Mouse (Mus musculus) myocyte (in vitro differentiated cells): ENCODE results near the gene Ttll13. TPM values are rescaled to one million over a fixed set of nuclear protein-coding genes. Genes with fewer than 3 reads are reported as not detected.

Source experiments
- H3K27me3 ChIP-seq: one replicate; pipeline ENCODE4 v1.6.1; 2011; ENCODE audit not compliant: control insufficient read depth, insufficient read depth, insufficient read length
- H3K36me3 ChIP-seq: one replicate; pipeline ENCODE4 v1.6.1; 2011; ENCODE audit not compliant: control insufficient read depth, insufficient read depth
- H3K4me2 ChIP-seq: one replicate; pipeline ENCODE4 v1.6.1; 2011; ENCODE audit warnings: low read depth, control low read depth
- H3K4me3 ChIP-seq: one replicate; pipeline ENCODE4 v1.5.1; 2011; ENCODE audit warnings: mild to moderate bottlenecking, control low read depth, moderate library complexity
- H3K79me2 ChIP-seq: one replicate; pipeline ENCODE4 v1.6.1; 2011; ENCODE audit not compliant: control insufficient read depth, insufficient read depth
- H3ac ChIP-seq: one replicate; pipeline ENCODE4 v1.6.1; 2011; ENCODE audit not compliant: control insufficient read depth, insufficient read length
- CEBPB ChIP-seq: IDR thresholded peaks from 2 replicates; pipeline ENCODE4 v1.6.1; 2011; ENCODE audit warnings: mild to moderate bottlenecking, moderate library complexity; ENCODE audit not compliant: poor library complexity, insufficient read depth, severe bottlenecking
- E2F4 ChIP-seq: IDR thresholded peaks from one replicate; pipeline ENCODE4 v1.6.1; 2011; ENCODE audit warnings: mild to moderate bottlenecking, control low read depth, moderate library complexity; ENCODE audit not compliant: insufficient read depth
- MAX ChIP-seq: IDR thresholded peaks from one replicate; pipeline ENCODE4 v1.6.1; 2011; ENCODE audit warnings: low read depth, mild to moderate bottlenecking, control low read depth
- MYOD1 ChIP-seq, 3 experiments: IDR thresholded peaks; one replicate each; pipeline ENCODE4 v1.6.1; 2011; ENCODE audit warnings: control low read depth in 2 of 3, low read depth in 2 of 3, mild to moderate bottlenecking in 2 of 3, moderate library complexity in 1 of 3; ENCODE audit not compliant: insufficient read length in 2 of 3, control insufficient read depth in 1 of 3
- MYOG ChIP-seq, 3 experiments: IDR thresholded peaks; one replicate each; pipeline ENCODE4 v1.6.1; 2011; ENCODE audit warnings: control low read depth in 2 of 3, low read depth in 2 of 3, mild to moderate bottlenecking in 2 of 3; ENCODE audit not compliant: insufficient read length in 2 of 3, control insufficient read depth in 1 of 3, insufficient read depth in 1 of 3
- POLR2A ChIP-seq: IDR thresholded peaks from one replicate; pipeline ENCODE4 v1.6.1; 2011; ENCODE audit warnings: low read depth, mild to moderate bottlenecking, control low read depth, moderate library complexity; ENCODE audit not compliant: insufficient read length
- POLR2AphosphoS2 ChIP-seq: IDR thresholded peaks from one replicate; pipeline ENCODE4 v1.6.1; 2011; ENCODE audit warnings: low read depth, control low read depth; ENCODE audit not compliant: insufficient read length
- REST ChIP-seq: IDR thresholded peaks from one replicate; pipeline ENCODE4 v1.6.1; 2011; ENCODE audit warnings: mild to moderate bottlenecking, control low read depth, moderate library complexity; ENCODE audit not compliant: insufficient read depth, insufficient read length
- SRF ChIP-seq: IDR thresholded peaks from one replicate; pipeline ENCODE4 v1.6.1; 2011; ENCODE audit warnings: low read depth; ENCODE audit not compliant: control insufficient read depth, insufficient read length
- TCF12 ChIP-seq: IDR thresholded peaks from one replicate; pipeline ENCODE4 v1.6.1; 2011; ENCODE audit warnings: mild to moderate bottlenecking, control low read depth; ENCODE audit not compliant: poor library complexity, insufficient read depth, severe bottlenecking
- TCF3 ChIP-seq: IDR thresholded peaks from one replicate; pipeline ENCODE4 v1.6.1; 2011; ENCODE audit warnings: low read depth, control low read depth; ENCODE audit not compliant: insufficient read length
- USF1 ChIP-seq: IDR thresholded peaks from one replicate; pipeline ENCODE4 v1.6.1; 2011; ENCODE audit warnings: low read depth, mild to moderate bottlenecking, control low read depth, moderate library complexity
- polyA plus RNA-seq: library from polyadenylated mRNA; unstranded; fragments of >200 nt; fragmentation: generic; extraction: Trizol; gene quantifications from one replicate; pipeline ENCODE4 v1.2.1, GENCODE M21; 2012; ENCODE audit warnings: missing spikeins

The Ttll13 gene
- polyA plus RNA-seq, 1 experiment: 0.24 TPM

- Histone ChIP-seq H3K4me3 (no peak overlapping the region), H3K79me2 (no peaks in the 10 kb centered on the region), H3K27me3 (no peaks in the 10 kb centered on the region), H3K36me3 (peaks cover 45% of the 10 kb centered on the region), H3ac (no peak overlapping the region), H3K4me2 (no peak overlapping the region)
- TF ChIP-seq TCF3 (no peak), MYOD1 (IDR thresholded peaks at IDR 0.05; ENCODE audit: control insufficient read depth in 1 of 3, insufficient read length in 2 of 3, low read depth in 2 of 3) (no peak), E2F4 (no peak), POLR2A (no peak), CEBPB (no peak), POLR2AphosphoS2 (no peak), MAX (no peak)
Observed at GRCm38 (mm10) chr7:80281646-80282045, 35.5 kb downstream of the Ttll13 start.

GRCm38 (mm10) chr7:80283226-80283918 is 37.2 kb downstream of the Ttll13 start:
- Histone ChIP-seq H3K36me3 (peaks cover 31% of the 10 kb centered on the region), H3K4me2 (no peak overlapping the region)
- TF ChIP-seq MAX (no peak), REST (no peak), POLR2AphosphoS2 (no peak), TCF12 (no peak), SRF (no peak), MYOG (IDR thresholded peaks at IDR 0.05; ENCODE audit: control insufficient read depth in 1 of 3, insufficient read depth in 1 of 3, insufficient read length in 2 of 3, low read depth in 2 of 3) (no peak), CEBPB (no peak), USF1 (no peak), TCF3 (no peak), MYOD1 (IDR thresholded peaks at IDR 0.05; ENCODE audit: control insufficient read depth in 1 of 3, insufficient read length in 2 of 3, low read depth in 2 of 3) (no peak), E2F4 (no peak), POLR2A (no peak)

GRCm38 (mm10) chr7:80284391-80284790 is 38.2 kb downstream of the Ttll13 start:
- Histone ChIP-seq H3K4me2 (no peak overlapping the region), H3K79me2 (no peaks in the 10 kb centered on the region), H3K36me3 (peaks cover 30% of the 10 kb centered on the region), H3K4me3 (no peak overlapping the region), H3ac (no peak overlapping the region), H3K27me3 (no peaks in the 10 kb centered on the region)
- TF ChIP-seq SRF: no peak
- TF ChIP-seq POLR2AphosphoS2: no peak
- no peak for TF ChIP-seq USF1
- TF ChIP-seq REST: no peak
- TF ChIP-seq CEBPB: no peak
- no peak for TF ChIP-seq MAX
- no peak for TF ChIP-seq TCF3
- no peak for TF ChIP-seq MYOG (IDR thresholded peaks at IDR 0.05; ENCODE audit: control insufficient read depth in 1 of 3, insufficient read depth in 1 of 3, insufficient read length in 2 of 3, low read depth in 2 of 3)
- TF ChIP-seq MYOD1 (IDR thresholded peaks at IDR 0.05; ENCODE audit: control insufficient read depth in 1 of 3, insufficient read length in 2 of 3, low read depth in 2 of 3): no peak
- no peak for TF ChIP-seq E2F4
- TF ChIP-seq POLR2A: no peak
- no peak for TF ChIP-seq TCF12

More at GRCm38 (mm10) chr7:80283226-80283918, 37.2 kb downstream of the Ttll13 start:
- Histone ChIP-seq H3ac (no peak overlapping the region), H3K27me3 (no peaks in the 10 kb centered on the region), H3K4me3 (no peak overlapping the region), H3K79me2 (no peaks in the 10 kb centered on the region)

DNA sequence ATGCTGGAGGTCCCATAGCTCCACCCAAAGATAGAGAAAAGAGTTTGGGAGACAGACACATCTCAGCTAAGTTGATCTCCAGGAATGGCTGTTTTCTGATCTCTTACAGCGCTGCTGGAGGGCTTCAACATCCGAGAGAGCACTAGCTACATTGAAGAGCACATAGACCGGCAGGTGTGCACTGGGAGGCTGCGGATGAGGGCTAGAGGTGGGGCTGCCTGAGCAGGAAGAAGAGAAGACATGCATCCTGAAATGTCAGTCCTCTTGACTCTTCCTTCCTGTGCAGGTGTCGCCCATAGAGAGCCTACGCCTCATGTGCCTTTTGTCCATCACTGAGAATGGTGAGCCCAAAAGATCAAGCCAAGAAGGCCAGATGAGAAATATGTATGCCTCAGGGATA is 39.5 kb downstream of the Ttll13 start:
- Histone ChIP-seq H3K4me3 (no peak overlapping the region), H3K36me3 (peaks cover 30% of the 10 kb centered on the region), H3K79me2 (no peaks in the 10 kb centered on the region), H3K4me2 (no peak overlapping the region), H3ac (no peak overlapping the region), H3K27me3 (no peaks in the 10 kb centered on the region)
- TF ChIP-seq MAX: no peak
- no peak for TF ChIP-seq REST

- no peak overlapping the region for H3K4me3 ChIP-seq
- H3ac ChIP-seq: no peak overlapping the region
- H3K79me2 ChIP-seq: no peaks in the 10 kb centered on the region
- H3K4me2 ChIP-seq: no peak overlapping the region
- H3K27me3 ChIP-seq: no peaks in the 10 kb centered on the region
- peaks cover 23% of the 10 kb centered on the region for H3K36me3 ChIP-seq
- no peak for TF ChIP-seq MYOG (IDR thresholded peaks at IDR 0.05; ENCODE audit: control insufficient read depth in 1 of 3, insufficient read depth in 1 of 3, insufficient read length in 2 of 3, low read depth in 2 of 3)
- TF ChIP-seq TCF3: no peak
- no peak for TF ChIP-seq E2F4
- TF ChIP-seq SRF: no peak
- no peak for TF ChIP-seq POLR2AphosphoS2
- no peak for TF ChIP-seq POLR2A
- no peak for TF ChIP-seq MYOD1 (IDR thresholded peaks at IDR 0.05; ENCODE audit: control insufficient read depth in 1 of 3, insufficient read length in 2 of 3, low read depth in 2 of 3)
Observed at GRCm38 (mm10) chr7:80287736-80288135, 41.6 kb downstream of the Ttll13 start.
